Mouse (Mus musculus) heart, embryonic 11.5 days (tissue): ENCODE data around the gene Zfp64. TPM values are rescaled to one million over a fixed set of nuclear protein-coding genes. Genes with fewer than 3 reads are reported as not detected.

Experiments
- ATAC-seq: fragments of 200-750 bp; cut with Nextera tagmentation; replicated peaks from 2 replicates; pipeline ENCODE4 v1.8.0; 2017; ENCODE audit warnings: moderate library complexity; ENCODE audit not compliant: insufficient number of reproducible peaks, low FRiP score, low TSS enrichment
- H3K27ac ChIP-seq: fragments of 300-500 bp; sonication (generic); 2 replicates; pipeline ENCODE4 v1.5.1; 2014; ENCODE audit warnings: mild to moderate bottlenecking, low read depth, low read length
- H3K27me3 ChIP-seq: fragments of 300-500 bp; sonication (generic); 2 replicates; pipeline ENCODE4 v1.6.1; 2014; ENCODE audit warnings: mild to moderate bottlenecking, low read length, mixed read lengths; ENCODE audit not compliant: control insufficient read depth, insufficient read depth
- H3K36me3 ChIP-seq: fragments of 300-500 bp; sonication (generic); 2 replicates; pipeline ENCODE4 v1.6.1; 2014; ENCODE audit warnings: mild to moderate bottlenecking, low read length, moderate library complexity, mixed read lengths; ENCODE audit not compliant: control insufficient read depth, insufficient read depth
- H3K4me1 ChIP-seq: fragments of 300-500 bp; sonication (generic); 2 replicates; pipeline ENCODE4 v1.6.1; 2014; ENCODE audit warnings: low read length; ENCODE audit not compliant: control insufficient read depth, insufficient read depth
- H3K4me2 ChIP-seq: fragments of 300-500 bp; sonication (generic); 2 replicates; pipeline ENCODE4 v1.6.1; 2014; ENCODE audit warnings: mild to moderate bottlenecking, moderate library complexity
- H3K4me3 ChIP-seq: fragments of 300-500 bp; sonication (generic); 2 replicates; pipeline ENCODE4 v1.5.1; 2014; ENCODE audit warnings: low read depth, low read length
- H3K9ac ChIP-seq: fragments of 300-500 bp; sonication (generic); 2 replicates; pipeline ENCODE4 v1.6.1; 2014; ENCODE audit warnings: mild to moderate bottlenecking, low read depth, low read length, moderate library complexity
- H3K9me3 ChIP-seq: fragments of 300-500 bp; sonication (generic); replicated peaks from 2 replicates; pipeline ENCODE4 v1.6.1; 2016; ENCODE audit warnings: low read length; ENCODE audit not compliant: control insufficient read depth
- WGBS: fragments of 180-500 bp; shearing (Covaris S2); extraction: QIAGEN DNeasy Blood & Tissue Kit; methylation state at CpG from one replicate; pipeline ENCODE4 v1.1.7; 2014; ENCODE audit not compliant: insufficient replicate concordance; 5-methylcytosine and 5-hydroxymethylcytosine counted together
- polyA plus RNA-seq: library from polyadenylated mRNA; unstranded; fragments of >200 nt; fragmentation: Nextera tagmentation; extraction: Ambion mirVana; gene quantifications from 2 replicates; pipeline ENCODE4 v1.2.1, GENCODE M21; 2014

Gene Zfp64
- polyA plus RNA-seq, 1 experiment from 2014 or later, result 19.2 TPM

DNA sequence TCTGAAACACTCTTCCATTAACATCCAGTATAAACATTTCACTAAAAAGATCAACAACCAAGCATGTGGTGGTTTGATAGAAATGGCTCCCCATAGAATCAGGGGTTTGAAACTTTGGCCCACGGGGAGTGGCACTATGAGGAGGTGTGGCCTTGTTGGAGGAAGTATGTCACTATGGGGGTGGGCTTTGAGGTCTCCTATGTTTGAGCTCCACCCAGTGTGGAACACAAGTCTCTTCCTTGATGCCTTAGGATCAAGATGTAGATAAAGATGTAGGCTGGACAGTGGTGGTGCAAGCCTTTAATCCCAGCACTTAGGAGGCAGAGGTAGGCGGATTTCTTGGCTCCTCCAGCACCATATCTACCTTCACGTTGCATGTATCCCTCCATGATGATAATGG is 5.4 kb upstream of the Zfp64 start:
- peaks cover 3% of the 10 kb centered on the region; the same call in 1 of the 2 replicates for H3K4me1 ChIP-seq
- H3K9me3 ChIP-seq, result no peaks in the 10 kb centered on the region
- no peak overlapping the region for H3K4me3 ChIP-seq
- no peak overlapping the region for H3K27ac ChIP-seq
- H3K36me3 ChIP-seq, result no peaks in the 10 kb centered on the region
- no peak overlapping the region for H3K4me2 ChIP-seq
- WGBS, result 87% methylated on average over 3 of the region's 3 CpGs
- H3K9ac ChIP-seq, result no peak overlapping the region
- no peaks in the 10 kb centered on the region for H3K27me3 ChIP-seq
- no peak for ATAC-seq

DNA sequence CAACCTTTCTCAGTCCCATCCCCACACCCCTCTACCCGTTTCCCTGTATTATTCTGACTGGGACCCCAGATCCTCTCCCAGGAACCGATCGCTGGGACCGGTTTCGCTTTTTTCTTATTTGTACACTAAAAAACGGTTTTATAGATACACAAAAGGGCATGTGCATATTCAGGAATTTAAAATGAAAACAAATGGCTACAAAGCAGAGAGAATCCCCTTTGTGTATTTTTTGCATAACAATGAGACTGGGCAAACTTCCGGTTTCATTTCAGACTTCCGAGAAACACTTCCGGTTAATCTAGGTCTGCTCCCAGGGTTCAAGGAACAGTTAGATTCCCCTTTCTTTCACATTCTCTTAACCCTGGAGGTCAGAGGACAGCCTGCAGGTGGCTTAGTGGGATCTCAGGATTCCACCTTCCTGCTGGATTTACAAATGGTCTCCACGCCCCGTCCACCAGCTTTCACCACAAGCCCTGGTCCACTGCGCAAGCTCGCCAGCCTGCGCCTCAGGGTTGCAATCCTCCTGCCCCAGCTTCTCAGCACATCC is 4.0 kb upstream of the Zfp64 start:
- no peak for ATAC-seq
- 80% methylated on average over 14 of the region's 14 CpGs for WGBS
- H3K27me3 ChIP-seq, result no peaks in the 10 kb centered on the region

DNA sequence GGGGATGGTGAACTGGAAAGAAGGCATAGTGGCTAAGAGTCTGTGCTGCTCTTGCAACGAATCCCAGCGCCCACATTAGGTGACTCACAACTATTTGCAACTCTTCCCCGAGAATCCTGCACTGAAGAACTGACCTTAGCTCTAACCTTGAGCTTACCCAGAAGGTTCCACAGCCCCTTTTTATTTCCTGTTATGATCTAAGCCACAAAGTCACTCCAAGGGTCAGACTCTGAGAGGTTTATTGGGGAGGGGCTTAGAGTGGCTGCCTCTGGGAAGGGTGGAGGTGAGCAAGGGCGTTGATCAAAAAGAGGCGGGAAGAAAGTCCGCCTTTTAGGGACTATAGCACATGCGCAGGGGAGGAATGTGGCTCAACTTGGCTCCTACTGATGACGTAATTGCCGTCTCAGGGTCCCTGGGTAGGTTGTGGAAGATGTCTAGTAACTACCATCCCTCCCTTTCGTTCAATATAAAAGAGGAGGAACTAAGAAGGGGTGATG is 511 bp upstream of the Zfp64 start:
- ATAC-seq, result no peak; the same call in 1 of the 2 replicates
- Histone ChIP-seq H3K4me3 (peak overlapping the region; percentile 79), H3K9ac (peak overlapping the region; percentile 96), H3K4me1 (peaks cover 13% of the 10 kb centered on the region), H3K9me3 (no peaks in the 10 kb centered on the region), H3K27me3 (no peaks in the 10 kb centered on the region), H3K27ac (peak overlapping the region; percentile 89), H3K4me2 (peak overlapping the region; percentile 90), H3K36me3 (peaks cover 5% of the 10 kb centered on the region)
- WGBS, result 46% methylated on average over 10 of the region's 10 CpGs

More for the DNA sequence above, 4.0 kb upstream of the Zfp64 start:
- Histone ChIP-seq H3K9me3 (no peaks in the 10 kb centered on the region), H3K4me3 (no peak overlapping the region), H3K27ac (no peak overlapping the region), H3K4me2 (no peak overlapping the region), H3K36me3 (no peaks in the 10 kb centered on the region), H3K9ac (no peak overlapping the region), H3K4me1 (peaks cover 6% of the 10 kb centered on the region)

DNA sequence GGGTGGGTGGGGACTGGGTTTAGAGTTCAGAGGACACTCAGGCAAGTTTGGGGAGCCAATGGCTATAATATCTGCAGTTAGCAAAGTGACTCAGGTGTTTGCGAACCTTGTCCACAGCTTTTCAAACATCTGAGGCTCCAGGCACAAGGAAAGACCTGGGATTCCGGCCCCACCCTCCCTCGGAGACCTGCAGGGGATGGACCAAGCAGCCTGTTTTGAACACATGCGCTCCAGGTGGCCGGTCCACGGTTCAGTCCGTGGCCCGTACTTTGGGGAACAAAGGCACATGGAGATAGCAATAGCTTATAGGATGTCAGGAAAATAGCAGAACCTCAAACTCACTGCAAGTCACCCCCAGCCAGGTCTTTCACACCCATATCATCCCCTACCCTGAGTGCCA is 1.0 kb downstream of the Zfp64 start:
- Histone ChIP-seq H3K9me3 (no peaks in the 10 kb centered on the region), H3K4me3 (peak overlapping the region; percentile 79), H3K9ac (peak overlapping the region; percentile 96), H3K27me3 (no peaks in the 10 kb centered on the region), H3K4me1 (peaks cover 13% of the 10 kb centered on the region), H3K4me2 (peak overlapping the region; percentile 90), H3K27ac (0 out of 2 replicates have a peak overlapping the region, but pooled peaks have one; percentile 89), H3K36me3 (peaks cover 12% of the 10 kb centered on the region)
- 6% methylated on average over 8 of the region's 8 CpGs for WGBS
- ATAC-seq, result no peak

DNA sequence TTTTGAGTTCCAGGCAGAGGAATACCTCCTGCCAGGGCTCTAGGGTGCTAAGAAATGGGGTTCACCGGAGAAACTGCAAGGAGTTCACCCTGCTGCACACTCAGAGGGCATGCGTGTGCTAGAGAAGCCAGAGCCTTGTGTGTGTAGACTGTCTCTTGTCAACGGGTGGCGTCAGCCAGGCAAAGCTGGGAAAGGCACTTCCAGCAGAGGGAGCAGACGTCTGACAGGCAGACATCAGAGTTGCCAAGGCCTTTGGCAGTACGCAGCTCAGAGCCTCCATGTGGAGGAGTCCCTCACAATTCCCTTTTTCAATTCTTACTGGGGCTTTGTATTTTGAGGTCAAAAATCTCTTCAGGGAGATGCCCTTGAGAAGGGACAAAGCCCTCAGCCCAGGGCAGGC is 6.9 kb downstream of the Zfp64 start:
- WGBS, result 78% methylated on average over 6 of the region's 6 CpGs
- Histone ChIP-seq H3K27ac (no peak overlapping the region), H3K4me1 (no peaks in the 10 kb centered on the region), H3K9ac (no peak overlapping the region), H3K9me3 (no peaks in the 10 kb centered on the region), H3K36me3 (peaks cover 35% of the 10 kb centered on the region), H3K4me2 (no peak overlapping the region), H3K4me3 (no peak overlapping the region), H3K27me3 (no peaks in the 10 kb centered on the region)
- ATAC-seq, result no peak

DNA sequence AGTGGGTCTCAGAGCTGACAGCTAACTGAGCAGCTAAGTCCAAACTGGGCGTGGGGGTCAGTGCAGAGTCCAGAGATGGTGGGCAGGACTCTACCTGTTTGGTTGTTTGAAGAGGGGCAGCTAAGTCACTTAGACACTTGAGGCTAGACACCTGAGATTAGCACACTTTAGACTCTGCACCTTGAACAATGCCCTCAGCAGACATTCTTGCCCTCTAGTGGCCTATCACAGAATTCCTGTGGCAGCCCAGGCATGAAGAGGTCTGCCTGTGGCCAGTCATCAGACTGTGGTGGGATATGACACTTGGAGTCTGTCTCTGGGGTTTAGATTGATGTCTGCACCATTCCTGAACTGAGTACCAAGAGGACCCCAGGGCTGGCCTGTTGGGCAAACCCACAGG is 7.7 kb downstream of the Zfp64 start:
- no peaks in the 10 kb centered on the region for H3K4me1 ChIP-seq
- no peaks in the 10 kb centered on the region for H3K9me3 ChIP-seq
- H3K36me3 ChIP-seq, result peaks cover 35% of the 10 kb centered on the region
- no peak for ATAC-seq
- WGBS, result 84% methylated on average over 1 of the region's 1 CpGs
- H3K9ac ChIP-seq, result no peak overlapping the region
- no peak overlapping the region for H3K4me3 ChIP-seq
- no peaks in the 10 kb centered on the region for H3K27me3 ChIP-seq
- H3K4me2 ChIP-seq, result no peak overlapping the region
- H3K27ac ChIP-seq, result no peak overlapping the region

DNA sequence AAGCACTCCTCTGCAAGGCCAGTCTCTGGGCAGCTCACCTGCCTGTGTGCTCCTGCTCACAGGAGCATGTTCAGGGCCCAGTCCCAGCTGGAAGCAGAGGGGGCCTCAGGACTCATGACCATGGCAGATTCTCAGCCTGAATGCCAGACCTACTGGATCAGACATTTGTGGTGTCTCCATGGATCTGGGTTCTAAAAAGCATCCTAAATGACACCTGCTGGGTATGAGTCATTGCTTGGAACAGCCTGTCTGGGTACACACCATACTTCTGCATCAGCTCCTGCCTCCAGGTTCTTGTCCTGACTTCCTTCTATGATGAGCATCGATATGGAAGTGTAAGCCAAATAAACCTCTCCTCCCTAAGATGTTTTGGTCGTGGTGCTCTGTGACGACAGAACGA is 11.4 kb downstream of the Zfp64 start:
- Histone ChIP-seq H3K27me3 (no peaks in the 10 kb centered on the region), H3K27ac (no peak overlapping the region), H3K4me1 (no peaks in the 10 kb centered on the region), H3K36me3 (peaks cover 30% of the 10 kb centered on the region), H3K4me3 (no peak overlapping the region), H3K4me2 (no peak overlapping the region), H3K9ac (no peak overlapping the region), H3K9me3 (no peaks in the 10 kb centered on the region)
- WGBS, result 87% methylated on average over 4 of the region's 4 CpGs
- ATAC-seq, result no peak

DNA sequence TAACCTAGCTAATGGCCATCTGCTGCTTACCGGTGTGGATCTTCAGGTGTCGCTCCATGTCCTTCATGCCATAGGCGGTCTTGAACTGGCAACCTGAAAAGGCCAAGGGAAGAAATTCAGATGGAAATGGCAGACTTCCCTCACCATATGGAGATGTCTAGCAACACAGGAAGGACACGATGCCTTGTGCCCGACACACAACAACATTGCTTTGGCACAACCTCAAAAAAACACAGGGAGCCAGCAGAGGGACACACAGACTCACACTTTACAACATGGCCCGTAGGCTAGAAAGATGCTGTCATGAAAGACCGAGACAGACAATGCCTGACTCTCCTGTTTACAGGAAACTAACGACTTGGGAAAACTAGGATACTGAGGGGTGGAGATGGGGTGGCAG is 15.4 kb downstream of the Zfp64 start:
- 96% methylated on average over 8 of the region's 8 CpGs for WGBS
- Histone ChIP-seq H3K4me3 (no peak overlapping the region), H3K9ac (no peak overlapping the region), H3K36me3 (peaks cover 29% of the 10 kb centered on the region), H3K9me3 (no peaks in the 10 kb centered on the region), H3K4me2 (no peak overlapping the region), H3K4me1 (no peaks in the 10 kb centered on the region), H3K27ac (no peak overlapping the region), H3K27me3 (no peaks in the 10 kb centered on the region)
- no peak for ATAC-seq

DNA sequence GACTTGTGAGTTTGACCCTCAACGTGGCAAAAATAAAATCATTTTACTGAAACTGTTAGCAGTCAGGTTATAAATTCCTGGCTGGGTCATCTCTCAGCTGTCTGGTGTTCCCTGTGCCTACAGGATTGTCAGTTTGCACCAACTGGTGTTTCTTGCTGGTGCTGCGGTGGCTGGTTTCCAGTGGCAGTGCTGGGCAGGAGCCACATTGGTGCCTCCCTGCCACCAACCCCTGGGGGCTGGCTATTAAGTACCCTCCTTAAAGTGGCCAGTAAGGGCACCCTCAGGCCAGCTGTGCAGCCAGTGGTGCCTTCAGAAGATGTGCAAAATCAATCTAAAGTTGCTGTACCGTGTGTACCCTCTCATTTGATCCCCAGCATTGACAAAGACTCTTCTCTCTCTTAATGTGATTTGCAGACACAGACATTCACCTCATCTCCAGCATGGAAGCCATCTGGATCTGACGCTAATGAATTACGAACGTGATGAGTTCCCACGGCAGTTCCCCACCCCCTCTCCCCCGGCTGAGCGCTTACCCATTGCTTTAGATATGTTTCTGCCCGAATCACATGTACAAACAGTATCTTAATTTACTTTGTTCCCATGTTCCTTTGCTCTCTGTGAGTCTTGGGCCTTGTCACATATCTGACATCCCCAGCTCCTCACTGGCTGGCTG is 16.0 kb downstream of the Zfp64 start:
- no peaks in the 10 kb centered on the region for H3K9me3 ChIP-seq
- H3K36me3 ChIP-seq, result peaks cover 32% of the 10 kb centered on the region
- no peak overlapping the region for H3K4me3 ChIP-seq
- WGBS, result 93% methylated on average over 10 of the region's 10 CpGs
- no peak overlapping the region for H3K4me2 ChIP-seq
- no peak overlapping the region for H3K27ac ChIP-seq
- no peaks in the 10 kb centered on the region for H3K4me1 ChIP-seq
- no peaks in the 10 kb centered on the region for H3K27me3 ChIP-seq
- no peak for ATAC-seq
- no peak overlapping the region for H3K9ac ChIP-seq
